Mouse (Mus musculus): Measurements from ENCODE around the gene Syn3. TPM values are rescaled to one million over a fixed set of nuclear protein-coding genes. Genes with fewer than 3 reads are reported as not detected.
"Not testable (repeated sequence)": the region's sequence is repeated elsewhere in the genome, so short reads cannot be mapped to it uniquely, and the experiment has no call there.

Syn3 gene
- polyA plus RNA-seq, 1 experiment from 2014 or later: 7.1 TPM

DNA sequence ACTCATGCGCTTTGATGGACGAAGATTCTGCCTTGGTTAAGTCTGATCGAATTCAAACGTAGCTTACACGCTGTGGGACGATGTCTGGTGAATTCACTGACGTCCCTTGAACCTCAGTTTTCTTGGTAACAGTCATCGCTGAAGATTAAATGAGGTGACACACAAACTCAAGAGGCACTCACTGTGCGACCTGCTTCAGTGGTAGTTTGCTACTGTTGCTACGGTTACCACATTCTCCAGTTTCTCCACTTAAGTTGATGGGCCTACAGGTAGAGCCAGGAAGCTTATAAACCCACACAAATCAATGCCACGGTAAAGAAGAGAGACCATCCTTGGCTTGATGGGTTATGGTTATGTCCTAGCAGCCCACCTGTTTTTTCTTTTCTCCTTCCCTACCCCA lies 61.4 kb downstream of the Syn3 start:
- no peak overlapping the region for H3K4me2 ChIP-seq (ENCODE audit: low read depth, low read length, severe bottlenecking)
- DNase-seq (ENCODE audit: low spot score) (no peak), ATAC-seq (replicated peaks; ENCODE audit: low FRiP score) (no peak)
- no peak overlapping the region for H3K4me3 ChIP-seq (ENCODE audit: low read depth, low read length)
- H3K9ac ChIP-seq (ENCODE audit: low read length): no peak overlapping the region
- no peak overlapping the region for H3K27ac ChIP-seq (ENCODE audit: low read depth, low read length)
- H3K36me3 ChIP-seq (ENCODE audit: control insufficient read depth, insufficient read depth, low read length): no peaks in the 10 kb centered on the region
- H3K9me3 ChIP-seq (ENCODE audit: control insufficient read depth, low read length): no peaks in the 10 kb centered on the region
- WGBS: 94% methylated on average over 11 of the region's 11 CpGs
- H3K4me1 ChIP-seq (replicated peaks; ENCODE audit: control insufficient read depth, insufficient read depth, low read length): no peaks in the 10 kb centered on the region; the same call in 1 of the 2 replicates
- H3K27me3 ChIP-seq (ENCODE audit: control insufficient read depth, insufficient read depth, low read length): no peaks in the 10 kb centered on the region

DNA sequence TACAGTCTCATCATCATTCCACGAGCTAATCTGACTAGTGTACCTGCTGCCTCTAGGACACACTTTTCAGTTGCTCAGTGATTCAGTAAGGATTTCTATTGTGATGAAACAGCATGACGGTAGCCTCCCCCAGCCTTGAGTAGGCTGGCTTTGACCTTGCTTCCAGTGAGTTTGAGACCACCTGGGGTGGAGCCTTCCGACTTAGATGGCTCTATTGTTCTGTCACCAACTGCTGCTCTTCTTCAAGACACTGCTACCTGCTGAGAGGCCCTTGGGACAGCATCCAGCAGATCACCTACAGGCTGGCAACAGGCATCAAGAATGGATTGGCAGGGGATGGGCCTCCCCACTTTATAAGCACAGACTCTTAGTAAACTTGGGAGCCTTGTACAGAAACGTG lies 63.7 kb downstream of the Syn3 start:
- 49% methylated on average over 4 of the region's 4 CpGs for WGBS
- not testable (repeated sequence) for H3K27ac ChIP-seq (ENCODE audit: low read depth, low read length); ATAC-seq (replicated peaks; ENCODE audit: low FRiP score)

DNA sequence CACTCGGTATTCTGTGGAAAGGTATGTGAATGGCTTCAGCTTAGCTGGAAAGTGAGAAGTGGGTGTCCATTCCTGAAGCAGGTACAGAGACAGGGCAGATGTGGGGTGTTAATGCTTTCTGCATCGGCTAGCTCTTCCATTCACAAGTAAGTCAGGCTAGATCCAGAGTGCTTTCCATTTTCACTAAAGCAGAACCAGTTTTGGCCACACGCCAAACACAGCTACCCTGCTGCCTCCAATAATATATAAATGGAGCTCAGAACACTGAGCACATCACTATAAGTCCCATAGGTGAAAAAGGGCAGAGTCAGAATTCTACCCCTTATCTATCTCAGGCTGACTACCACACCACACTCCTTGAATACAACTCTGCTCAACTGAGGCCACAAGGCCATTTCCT lies 69.0 kb downstream of the Syn3 start:
- WGBS: 93% methylated on average over 3 of the region's 3 CpGs
- no peak for DNase-seq (ENCODE audit: low spot score)
- no peaks in the 10 kb centered on the region for H3K36me3 ChIP-seq (ENCODE audit: control insufficient read depth, insufficient read depth, low read length)
- ATAC-seq (replicated peaks; ENCODE audit: low FRiP score): no peak
- no peak overlapping the region for H3K4me2 ChIP-seq (ENCODE audit: low read depth, low read length, severe bottlenecking)
- H3K27ac ChIP-seq (ENCODE audit: low read depth, low read length): no peak overlapping the region
- H3K4me3 ChIP-seq (ENCODE audit: low read depth, low read length): no peak overlapping the region
- H3K9ac ChIP-seq (ENCODE audit: low read length): no peak overlapping the region
- H3K4me1 ChIP-seq (replicated peaks; ENCODE audit: control insufficient read depth, insufficient read depth, low read length): no peaks in the 10 kb centered on the region
- no peaks in the 10 kb centered on the region for H3K27me3 ChIP-seq (ENCODE audit: control insufficient read depth, insufficient read depth, low read length)
- no peaks in the 10 kb centered on the region for H3K9me3 ChIP-seq (ENCODE audit: control insufficient read depth, low read length)

More for the DNA sequence above, 63.7 kb downstream of the Syn3 start:
- H3K9me3 ChIP-seq (ENCODE audit: control insufficient read depth, low read length); H3K4me3 ChIP-seq (ENCODE audit: low read depth, low read length); H3K9ac ChIP-seq (ENCODE audit: low read length); H3K36me3 ChIP-seq (ENCODE audit: control insufficient read depth, insufficient read depth, low read length); H3K4me2 ChIP-seq (ENCODE audit: low read depth, low read length, severe bottlenecking); H3K27me3 ChIP-seq (ENCODE audit: control insufficient read depth, insufficient read depth, low read length); DNase-seq (ENCODE audit: low spot score); H3K4me1 ChIP-seq (replicated peaks; ENCODE audit: control insufficient read depth, insufficient read depth, low read length): not testable (repeated sequence)

DNA sequence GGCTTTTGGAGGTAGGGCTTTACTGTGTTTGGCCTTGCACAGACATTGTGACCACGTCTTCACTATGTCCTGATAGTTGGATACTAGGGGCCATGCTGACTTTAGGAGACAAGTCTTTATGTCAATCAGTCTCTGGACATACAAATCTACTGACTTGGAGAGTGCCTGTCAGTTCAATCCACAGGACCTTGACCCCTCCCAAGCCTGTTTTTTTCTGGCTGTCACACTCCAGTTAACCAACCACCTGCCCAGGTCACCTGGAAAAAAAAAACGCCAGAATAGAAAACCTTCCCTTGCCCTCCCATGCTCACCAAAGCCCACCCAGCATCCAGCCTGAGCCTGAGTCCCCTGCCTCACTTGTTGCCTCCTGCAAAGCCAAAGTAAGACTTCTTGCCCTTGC lies 70.7 kb downstream of the Syn3 start:
- H3K4me1 ChIP-seq (replicated peaks; ENCODE audit: control insufficient read depth, insufficient read depth, low read length): no peaks in the 10 kb centered on the region
- 79% methylated on average over 2 of the region's 2 CpGs for WGBS
- H3K4me3 ChIP-seq (ENCODE audit: low read depth, low read length): no peak overlapping the region
- no peak overlapping the region for H3K27ac ChIP-seq (ENCODE audit: low read depth, low read length)
- no peak for DNase-seq (ENCODE audit: low spot score)
- H3K4me2 ChIP-seq (ENCODE audit: low read depth, low read length, severe bottlenecking): no peak overlapping the region
- H3K36me3 ChIP-seq (ENCODE audit: control insufficient read depth, insufficient read depth, low read length): no peaks in the 10 kb centered on the region
- H3K9me3 ChIP-seq (ENCODE audit: control insufficient read depth, low read length): no peaks in the 10 kb centered on the region
- ATAC-seq (replicated peaks; ENCODE audit: low FRiP score): no peak
- H3K9ac ChIP-seq (ENCODE audit: low read length): no peak overlapping the region
- no peaks in the 10 kb centered on the region for H3K27me3 ChIP-seq (ENCODE audit: control insufficient read depth, insufficient read depth, low read length)

DNA sequence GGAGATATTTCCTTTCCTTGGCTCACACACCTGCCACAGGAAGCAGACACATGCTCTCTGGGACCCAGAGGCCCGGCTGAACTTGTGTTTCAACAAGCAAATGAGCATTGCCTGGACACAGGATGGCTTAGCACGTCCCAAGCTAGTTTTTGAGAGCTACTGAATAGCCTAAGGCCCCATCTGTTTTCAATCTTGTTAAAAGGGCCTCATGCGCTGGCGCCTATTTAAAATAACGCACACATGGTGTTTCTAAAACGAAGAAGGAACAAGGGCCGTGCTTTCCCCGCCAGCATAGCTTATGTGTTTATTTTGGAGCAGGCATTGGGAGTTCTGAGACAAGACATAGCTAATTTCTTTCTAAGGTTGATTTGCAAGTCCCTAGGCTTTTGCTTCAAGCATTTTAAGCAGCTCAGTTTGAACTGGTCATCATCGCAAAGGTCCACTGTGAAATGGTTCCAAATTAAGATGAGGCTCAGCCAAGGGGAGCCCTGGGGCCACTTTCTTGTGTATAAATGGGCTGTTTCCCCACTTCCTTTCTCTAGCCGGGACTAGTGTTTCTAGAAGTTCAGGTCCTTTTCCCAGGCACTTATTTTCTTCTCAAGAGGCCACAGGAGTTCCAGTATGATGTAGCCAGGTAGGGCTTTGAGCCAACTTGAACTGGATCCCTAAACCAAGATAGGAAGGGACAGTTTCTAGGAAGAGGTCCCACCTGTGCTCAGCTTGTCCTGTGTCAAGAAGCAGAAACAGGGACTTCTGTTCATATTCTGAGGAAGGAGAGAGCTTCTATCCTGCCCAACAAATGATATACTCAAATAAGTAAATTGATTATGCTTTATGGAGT lies 72.8 kb downstream of the Syn3 start:
- H3K27me3 ChIP-seq (ENCODE audit: control insufficient read depth, insufficient read depth, low read length): no peaks in the 10 kb centered on the region
- ATAC-seq (replicated peaks; ENCODE audit: low FRiP score) (no peak), DNase-seq (ENCODE audit: low spot score) (peak; percentile 55)
- 57% methylated on average over 10 of the region's 10 CpGs for WGBS
- H3K27ac ChIP-seq (ENCODE audit: low read depth, low read length): no peak overlapping the region
- no peak overlapping the region for H3K4me2 ChIP-seq (ENCODE audit: low read depth, low read length, severe bottlenecking)
- H3K9ac ChIP-seq (ENCODE audit: low read length): no peak overlapping the region
- H3K9me3 ChIP-seq (ENCODE audit: control insufficient read depth, low read length): no peaks in the 10 kb centered on the region
- H3K4me3 ChIP-seq (ENCODE audit: low read depth, low read length): no peak overlapping the region
- no peaks in the 10 kb centered on the region for H3K36me3 ChIP-seq (ENCODE audit: control insufficient read depth, insufficient read depth, low read length)
- H3K4me1 ChIP-seq (replicated peaks; ENCODE audit: control insufficient read depth, insufficient read depth, low read length): no peaks in the 10 kb centered on the region

DNA sequence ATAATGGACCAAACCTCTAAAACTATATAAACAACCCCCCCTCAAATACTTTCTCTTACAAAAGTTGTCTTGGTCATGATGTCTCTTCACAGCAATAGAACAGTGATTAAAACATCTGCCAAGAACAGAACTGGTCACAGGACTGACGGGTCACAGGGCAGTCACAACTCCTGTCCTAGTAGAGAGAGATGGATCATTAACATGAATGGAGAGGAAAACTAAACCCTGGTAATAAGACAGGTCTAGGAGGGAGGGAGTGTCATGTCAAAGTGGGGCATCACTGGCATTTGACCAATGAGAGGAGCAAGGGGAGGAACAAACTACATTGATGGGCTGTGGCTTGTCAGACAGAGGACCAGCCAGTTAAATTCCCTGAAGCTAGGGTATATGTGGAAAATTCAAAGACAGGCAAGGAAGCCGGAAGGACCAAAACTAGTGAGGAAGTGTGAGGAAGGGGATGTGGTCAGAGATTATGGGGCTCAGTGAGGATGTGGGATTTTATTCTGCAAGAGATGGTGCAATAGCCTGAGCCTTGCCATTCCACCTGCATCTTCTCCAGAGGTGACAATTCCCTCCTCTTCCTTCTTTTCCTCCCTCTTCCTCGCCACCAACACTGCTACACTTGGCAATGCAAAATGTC lies 76.8 kb downstream of the Syn3 start:
- Histone ChIP-seq H3K4me2 (ENCODE audit: low read depth, low read length, severe bottlenecking) (no peak overlapping the region), H3K36me3 (ENCODE audit: control insufficient read depth, insufficient read depth, low read length) (no peaks in the 10 kb centered on the region), H3K9me3 (ENCODE audit: control insufficient read depth, low read length) (no peaks in the 10 kb centered on the region), H3K27me3 (ENCODE audit: control insufficient read depth, insufficient read depth, low read length) (no peaks in the 10 kb centered on the region), H3K4me3 (ENCODE audit: low read depth, low read length) (no peak overlapping the region), H3K27ac (ENCODE audit: low read depth, low read length) (no peak overlapping the region), H3K4me1 (replicated peaks; ENCODE audit: control insufficient read depth, insufficient read depth, low read length) (no peaks in the 10 kb centered on the region), H3K9ac (ENCODE audit: low read length) (no peak overlapping the region)
- ATAC-seq (replicated peaks; ENCODE audit: low FRiP score): no peak
- WGBS: 85% methylated on average over 3 of the region's 3 CpGs
- no peak for DNase-seq (ENCODE audit: low spot score)

DNA sequence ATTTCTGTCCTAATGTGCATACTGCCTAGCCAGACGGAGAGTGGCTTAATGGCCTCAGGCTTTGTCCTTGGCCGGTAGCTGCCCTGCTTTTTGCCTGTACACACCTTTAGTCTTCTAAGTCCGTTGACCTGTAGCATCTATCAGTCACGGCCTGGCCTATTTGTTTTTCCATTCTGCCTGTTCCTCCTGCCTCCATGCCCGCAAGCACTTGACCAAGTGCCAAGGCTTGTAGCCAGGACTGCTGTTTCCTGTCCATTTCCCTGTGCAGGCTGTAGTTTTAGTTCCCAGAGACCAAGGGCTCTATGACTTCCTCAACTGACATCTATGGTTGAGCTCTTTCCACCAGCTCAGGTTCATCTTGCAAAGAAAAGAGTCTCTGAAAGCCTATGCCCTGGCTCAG lies 79.8 kb downstream of the Syn3 start:
- no peaks in the 10 kb centered on the region for H3K4me1 ChIP-seq (replicated peaks; ENCODE audit: control insufficient read depth, insufficient read depth, low read length)
- H3K27me3 ChIP-seq (ENCODE audit: control insufficient read depth, insufficient read depth, low read length): no peaks in the 10 kb centered on the region
- DNase-seq (ENCODE audit: low spot score): no peak
- H3K9ac ChIP-seq (ENCODE audit: low read length): no peak overlapping the region
- no peak overlapping the region for H3K4me2 ChIP-seq (ENCODE audit: low read depth, low read length, severe bottlenecking)
- H3K4me3 ChIP-seq (ENCODE audit: low read depth, low read length): no peak overlapping the region
- no peaks in the 10 kb centered on the region for H3K9me3 ChIP-seq (ENCODE audit: control insufficient read depth, low read length)
- WGBS: 88% methylated on average over 5 of the region's 5 CpGs
- H3K36me3 ChIP-seq (ENCODE audit: control insufficient read depth, insufficient read depth, low read length): no peaks in the 10 kb centered on the region
- H3K27ac ChIP-seq (ENCODE audit: low read depth, low read length): no peak overlapping the region
- no peak for ATAC-seq (replicated peaks; ENCODE audit: low FRiP score)

DNA sequence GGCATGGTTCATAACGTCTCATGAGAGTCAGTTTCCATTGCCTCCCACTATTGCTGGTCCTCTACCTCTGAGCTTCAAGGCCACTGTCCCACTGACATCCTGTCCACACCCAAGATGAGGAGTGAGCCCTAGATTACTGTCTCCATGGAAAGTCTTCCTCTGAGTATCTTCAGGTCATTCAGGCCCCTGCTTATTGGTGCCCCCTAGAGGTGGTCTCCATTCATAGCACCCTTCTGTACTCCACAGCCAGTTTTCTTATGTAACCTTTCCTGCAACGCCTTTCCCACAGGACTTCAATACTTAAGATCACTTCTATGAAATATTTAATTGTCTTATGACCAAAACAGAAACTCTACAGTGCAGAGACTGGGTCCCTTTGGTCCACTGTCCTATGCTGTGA lies 80.4 kb downstream of the Syn3 start:
- H3K4me2 ChIP-seq (ENCODE audit: low read depth, low read length, severe bottlenecking): no peak overlapping the region
- no peak for DNase-seq (ENCODE audit: low spot score)
- WGBS: 87% methylated on average over 2 of the region's 2 CpGs
- H3K4me1 ChIP-seq (replicated peaks; ENCODE audit: control insufficient read depth, insufficient read depth, low read length): no peaks in the 10 kb centered on the region
- H3K27me3 ChIP-seq (ENCODE audit: control insufficient read depth, insufficient read depth, low read length): no peaks in the 10 kb centered on the region
- no peak overlapping the region for H3K27ac ChIP-seq (ENCODE audit: low read depth, low read length)
- H3K36me3 ChIP-seq (ENCODE audit: control insufficient read depth, insufficient read depth, low read length): no peaks in the 10 kb centered on the region
- no peak overlapping the region for H3K9ac ChIP-seq (ENCODE audit: low read length)
- ATAC-seq (replicated peaks; ENCODE audit: low FRiP score): no peak
- H3K9me3 ChIP-seq (ENCODE audit: control insufficient read depth, low read length): no peaks in the 10 kb centered on the region
- no peak overlapping the region for H3K4me3 ChIP-seq (ENCODE audit: low read depth, low read length)

DNA sequence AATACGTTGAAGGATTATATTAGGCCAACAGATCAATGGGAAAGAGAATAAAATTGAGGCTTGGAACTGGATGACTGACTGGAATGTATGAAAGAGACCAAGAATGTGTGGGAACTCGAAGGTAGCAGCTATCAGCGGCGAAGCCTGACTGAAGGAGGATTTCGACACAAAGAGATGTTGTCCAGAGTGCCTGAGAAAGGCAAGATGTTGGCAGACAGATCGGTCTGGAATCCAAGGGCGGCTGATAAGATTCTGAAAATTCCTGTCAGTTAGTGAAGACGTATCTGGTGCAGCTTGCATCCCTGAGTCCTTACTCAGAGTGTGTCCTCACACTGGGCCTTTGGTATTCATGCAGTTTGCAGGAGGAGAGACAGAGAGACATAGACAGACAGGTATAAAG lies 81.9 kb downstream of the Syn3 start:
- ATAC-seq (replicated peaks; ENCODE audit: low FRiP score) (no peak), DNase-seq (ENCODE audit: low spot score) (no peak)
- Histone ChIP-seq H3K36me3 (ENCODE audit: control insufficient read depth, insufficient read depth, low read length) (no peaks in the 10 kb centered on the region), H3K9ac (ENCODE audit: low read length) (no peak overlapping the region), H3K27me3 (ENCODE audit: control insufficient read depth, insufficient read depth, low read length) (no peaks in the 10 kb centered on the region), H3K4me3 (ENCODE audit: low read depth, low read length) (no peak overlapping the region), H3K4me2 (ENCODE audit: low read depth, low read length, severe bottlenecking) (no peak overlapping the region), H3K4me1 (replicated peaks; ENCODE audit: control insufficient read depth, insufficient read depth, low read length) (no peaks in the 10 kb centered on the region), H3K27ac (ENCODE audit: low read depth, low read length) (no peak overlapping the region), H3K9me3 (ENCODE audit: control insufficient read depth, low read length) (no peaks in the 10 kb centered on the region)
- WGBS: 91% methylated on average over 8 of the region's 8 CpGs
